Mouse (Mus musculus): ENCODE measurements around the gene Tmem151a.

DNA sequence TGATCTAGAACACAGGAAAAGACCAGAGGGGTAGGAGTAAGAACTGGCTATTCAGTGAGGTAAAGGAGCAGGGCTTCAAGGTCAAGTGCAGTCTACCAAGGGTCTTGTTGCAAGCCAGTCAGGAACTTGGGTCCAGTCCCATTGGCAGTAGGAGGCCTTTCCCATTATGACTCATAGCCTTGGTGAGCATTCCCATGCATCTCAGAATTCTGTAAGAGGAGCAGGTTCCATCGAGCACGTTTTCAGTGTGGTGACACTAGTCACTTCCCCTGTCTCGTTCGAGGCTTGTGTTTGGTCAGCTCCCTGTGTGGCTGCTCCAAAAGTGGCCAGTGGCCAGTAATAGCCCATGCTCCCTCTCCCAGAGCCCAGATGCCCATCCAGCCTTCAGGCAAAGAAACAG, 39.8 kb downstream of the Tmem151a start:
- TF ChIP-seq CTCF (IDR thresholded peaks at IDR 0.05; ENCODE audit: low read depth, low read length) (no peak), POLR2A (IDR thresholded peaks at IDR 0.05; ENCODE audit: insufficient read depth, low read length) (no peak)

Data from ES-Bruce4 (cell line).